Comparison of ENCODE assay signal across 8 mouse cellular contexts in the genomic region with DNA sequence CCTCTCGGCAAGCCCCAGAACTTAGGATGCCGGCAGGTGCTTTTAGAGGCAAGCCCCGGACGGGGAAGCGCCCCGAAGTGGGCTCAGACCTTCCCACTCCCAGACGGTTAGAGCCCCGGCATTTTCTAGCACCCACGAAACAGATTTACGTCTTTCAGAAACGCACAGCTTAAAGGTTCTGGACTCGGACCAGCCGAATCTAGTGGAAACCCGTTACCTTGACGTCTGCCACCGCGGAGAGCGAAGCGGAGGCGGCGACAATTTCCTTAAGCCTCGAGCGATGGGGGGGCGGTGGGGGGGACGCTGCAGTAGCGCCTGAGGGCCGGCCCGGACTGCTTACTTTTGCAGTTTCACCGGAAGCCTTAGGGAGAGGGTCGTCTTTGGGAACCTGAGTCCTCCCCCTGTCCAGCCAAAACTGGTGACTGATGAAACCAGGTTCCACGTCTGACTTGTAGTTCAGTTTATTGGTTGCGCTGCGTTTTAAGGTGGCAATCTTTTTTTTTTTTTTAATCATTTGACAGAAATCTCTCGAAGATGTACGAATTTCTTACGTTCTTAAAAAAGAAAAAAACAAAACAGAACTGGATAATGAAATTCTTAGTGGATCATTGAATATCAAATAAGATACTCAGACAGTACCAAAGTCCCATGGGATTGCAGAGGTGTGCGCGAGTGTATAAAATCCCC. TPM values are rescaled to one million over a fixed set of nuclear protein-coding genes. Genes with fewer than 3 reads are reported as not detected.
DNase-seq lines count a peak whose midpoint lies in the region; ATAC-seq and TF ChIP-seq lines count a peak whose summit lies in the region.

No protein-coding gene starts in this region.

- peak overlapping the region; percentile 91 for H3K4me2 ChIP-seq in liver, embryonic 15.5 days

- no peak for ATAC-seq in liver, embryonic 15.5 days (ENCODE audit: insufficient read depth)

- no peak for TF ChIP-seq EP300 in MEL (IDR thresholded peaks at IDR 0.05; ENCODE audit: low read depth in 1 of 2, low read length in 2 of 2)

- TF ChIP-seq RAD21 in MEL (IDR thresholded peaks at IDR 0.05; ENCODE audit: low read depth, low read length): no peak

- 2% methylated on average over 38 of the region's 38 CpGs for WGBS in heart, embryonic 10.5 days
- WGBS in liver, embryonic 15.5 days (ENCODE audit: insufficient replicate concordance): 3% methylated on average over 38 of the region's 38 CpGs

- TF ChIP-seq POLR2A in MEL (IDR thresholded peaks at IDR 0.05; ENCODE audit: control insufficient read depth in 1 of 2, insufficient read depth in 1 of 2, low read depth in 1 of 2, low read length in 2 of 2, poor library complexity in 1 of 2): no peak

- peaks cover 8% of the 10 kb centered on the region for H3K79me2 ChIP-seq in MEL (ENCODE audit: control insufficient read depth, insufficient read depth, low read length, poor library complexity)

- H3K36me3 ChIP-seq in MEL (ENCODE audit: control insufficient read depth in 1 of 2, insufficient read depth in 2 of 2, low read length in 2 of 2): 0 out of 4 replicates have a peak, but pooled peaks cover 0 to 2% of the 10 kb centered on the region in 2 experiments
- H3K36me3 ChIP-seq in heart, embryonic 10.5 days: no peaks in the 10 kb centered on the region
- H3K36me3 ChIP-seq in liver, embryonic 15.5 days (replicated peaks): no peaks in the 10 kb centered on the region

- peak overlapping the region; percentile 93 for H3K9ac ChIP-seq in MEL (ENCODE audit: control insufficient read depth, low read depth, low read length, poor library complexity, severe bottlenecking)
- H3K9ac ChIP-seq in liver, embryonic 15.5 days: peak overlapping the region; percentile 84

- H3K9me3 ChIP-seq in MEL (replicated peaks; ENCODE audit: insufficient read depth, low read length): no peaks in the 10 kb centered on the region
- no peaks in the 10 kb centered on the region for H3K9me3 ChIP-seq in heart, embryonic 10.5 days
- no peaks in the 10 kb centered on the region for H3K9me3 ChIP-seq in liver, embryonic 15.5 days (replicated peaks)

- no peak for TF ChIP-seq CTCF in MEL (IDR thresholded peaks at IDR 0.05 in 2 of 3, conservative IDR thresholded peaks at IDR 0.05 in 1 of 3; ENCODE audit: control insufficient read depth in 1 of 3, insufficient read depth in 1 of 3, low read depth in 2 of 3, low read length in 3 of 3, poor library complexity in 1 of 3, severe bottlenecking in 1 of 3)

- H3K4me1 ChIP-seq in MEL (ENCODE audit: control insufficient read depth in 1 of 2, insufficient read depth in 2 of 2, low read length in 2 of 2): no peaks in the 10 kb centered on the region; a peak in 1 of 4 replicates
- H3K4me1 ChIP-seq in heart, embryonic 10.5 days: no peaks in the 10 kb centered on the region
- peaks cover 21% of the 10 kb centered on the region for H3K4me1 ChIP-seq in liver, embryonic 15.5 days (replicated peaks)

- peak; percentile 61 to 68 for DNase-seq in B cell, adult 2 months
- peak; percentile 51 for DNase-seq in MEL (ENCODE audit: low read depth, low spot score)
- peak; percentile 69 for DNase-seq in embryo, embryonic 10.5 days (ENCODE audit: low spot score)
- DNase-seq in heart, embryonic 10.5 days (ENCODE audit: low spot score): peak; percentile 77
- peak; percentile 40 for DNase-seq in kidney, adult 9 months
- peak; percentile 50 to 54 for DNase-seq in natural killer cell, adult 2 months (ENCODE audit: low spot score in 2 of 2)
- no peak for DNase-seq in thymus, postnatal 25 days

- H3K27me3 ChIP-seq in MEL (ENCODE audit: control insufficient read depth in 1 of 2, insufficient read depth in 2 of 2, low read length in 2 of 2): no peaks in the 10 kb centered on the region
- H3K27me3 ChIP-seq in heart, embryonic 10.5 days (ENCODE audit: insufficient read depth, poor library complexity, severe bottlenecking): 0 out of 2 replicates have a peak, but pooled peaks cover 5% of the 10 kb centered on the region
- H3K27me3 ChIP-seq in liver, embryonic 15.5 days: peaks cover 38% of the 10 kb centered on the region

- peak overlapping the region; percentile 89 to 95 for H3K4me3 ChIP-seq in MEL (ENCODE audit: control insufficient read depth in 1 of 2, insufficient read depth in 1 of 2, low read depth in 2 of 2, low read length in 2 of 2)
- peak overlapping the region; percentile 93 for H3K4me3 ChIP-seq in heart, embryonic 10.5 days
- peak overlapping the region; percentile 87 for H3K4me3 ChIP-seq in liver, embryonic 15.5 days (replicated peaks)

- peak overlapping the region; percentile 15; the same call in 1 of the 2 replicates for H3K27ac ChIP-seq in MEL (ENCODE audit: control insufficient read depth, low read depth, low read length)
- peak overlapping the region; percentile 98 for H3K27ac ChIP-seq in heart, embryonic 10.5 days
- peak overlapping the region; percentile 76 for H3K27ac ChIP-seq in liver, embryonic 15.5 days (replicated peaks)

TF ChIP-seq in MEL, 35 proteins besides CTCF, POLR2A, EP300 and RAD21:
- peak; percentile 46 for TF ChIP-seq ZNF384 (IDR thresholded peaks at IDR 0.05; ENCODE audit: low read depth, low read length)
- no peak for TF ChIP-seq MAZ (IDR thresholded peaks at IDR 0.05; ENCODE audit: low read depth, low read length)
- TF ChIP-seq MXI1 (IDR thresholded peaks at IDR 0.05; ENCODE audit: low read depth, low read length): 0 out of 2 replicates have a peak, but pooled peaks have one; percentile 32

RNA-seq across cellular contexts. Expression of a gene that starts 0.7 kb away (rescaled TPM):
- total RNA-seq in MEL (2012; rRNA removed): 3.9 and 4.2 TPM in 2 replicates
- polyA plus RNA-seq in MEL (2012; ENCODE audit: insufficient read depth in 1 of 2, insufficient read length in 2 of 2, low read depth in 1 of 2, low replicate concordance in 2 of 2, missing spikeins in 1 of 2): 1 to 10 TPM in 1 of 2 experiments, not detected in 1; 9.0 TPM
- polyA plus RNA-seq in heart, embryonic 10.5 days (2016; fragmentation: Nextera tagmentation; extraction: Ambion mirVana): 25.3 and 30.1 TPM in 2 replicates
- 13.0 and 14.1 TPM in 2 replicates for polyA plus RNA-seq in liver, embryonic 15.5 days (2015; fragmentation: Nextera tagmentation; extraction: Ambion mirVana)

Comparison
In these comparisons a context has a peak if more than half of its experiments do, and no peak if none do; other contexts are left out.
1. H3K27ac ChIP-seq: peak in every context shown above with its lines; median percentile 98 in heart, embryonic 10.5 days; 76 in liver, embryonic 15.5 days; 15 in MEL.